Mouse (Mus musculus) myocyte (in vitro differentiated cells): ENCODE measurements around the gene Olfr339. TPM values are rescaled to one million over a fixed set of nuclear protein-coding genes. Genes with fewer than 3 reads are reported as not detected.

Source experiments
- polyA plus RNA-seq: library from polyadenylated mRNA; unstranded; fragments of >200 nt; fragmentation: generic; extraction: Trizol; gene quantifications from one replicate; pipeline ENCODE4 v1.2.1, GENCODE M21; 2012; ENCODE audit warnings: missing spikeins

Gene Olfr339
- polyA plus RNA-seq, 1 experiment: not detected

Other genes with a start within 250 kb of the Olfr339 start
- 122 TPM for gene Ptgs1, start 188.5 kb upstream of the Olfr339 start, polyA plus RNA-seq
- gene Olfr338, start 45.4 kb upstream of the Olfr339 start, polyA plus RNA-seq: not detected
- not detected for gene Olfr340, start 33.6 kb downstream of the Olfr339 start, polyA plus RNA-seq
- gene Olfr341, start 63.5 kb downstream of the Olfr339 start, polyA plus RNA-seq: not detected
- gene Olfr342, start 106.1 kb downstream of the Olfr339 start, polyA plus RNA-seq: not detected
- not detected for gene Olfr344, start 147.7 kb downstream of the Olfr339 start, polyA plus RNA-seq
- gene Olfr345, start 221.1 kb downstream of the Olfr339 start, polyA plus RNA-seq: not detected